Mouse (Mus musculus) thymus, adult 2 months (tissue): Measurements from ENCODE around the gene Slc22a1. TPM values are rescaled to one million over a fixed set of nuclear protein-coding genes. Genes with fewer than 3 reads are reported as not detected.

Source experiments
- DNase-seq: peaks from one replicate; pipeline ENCODE4 v3.0.0; 2021
- H3K27ac ChIP-seq: fragments of 200-500 bp; 2 replicates; pipeline ENCODE4 v1.5.1; 2012; ENCODE audit warnings: low read length, control low read depth; ENCODE audit not compliant: control insufficient read depth, insufficient read depth
- H3K27me3 ChIP-seq: fragments of 200-500 bp; 2 replicates; pipeline ENCODE4 v1.6.1; 2012; ENCODE audit warnings: mild to moderate bottlenecking, low read length, moderate library complexity, mixed read lengths; ENCODE audit not compliant: control insufficient read depth, insufficient read depth
- H3K36me3 ChIP-seq: fragments of 200-500 bp; 2 replicates; pipeline ENCODE4 v1.6.1; 2012; ENCODE audit warnings: mild to moderate bottlenecking, low read length, moderate library complexity; ENCODE audit not compliant: control insufficient read depth, insufficient read depth
- H3K4me1 ChIP-seq: fragments of 200-500 bp; replicated peaks from 2 replicates; pipeline ENCODE4 v1.6.1; 2012; ENCODE audit warnings: low read length; ENCODE audit not compliant: control insufficient read depth, insufficient read depth
- H3K4me3 ChIP-seq: fragments of 200-500 bp; 2 replicates; pipeline ENCODE4 v1.5.1; 2012; ENCODE audit warnings: mild to moderate bottlenecking, low read length, control low read depth, moderate library complexity; ENCODE audit not compliant: control insufficient read depth, insufficient read depth
- CTCF ChIP-seq: fragments of 200-500 bp; IDR thresholded peaks from 2 replicates; pipeline ENCODE4 v1.5.1; 2012; ENCODE audit warnings: mild to moderate bottlenecking, control low read depth, low read length, moderate library complexity, borderline replicate concordance; ENCODE audit not compliant: control insufficient read depth, poor library complexity, insufficient read depth; ENCODE audit errors: extremely low read depth
- POLR2A ChIP-seq: fragments of 200-500 bp; IDR thresholded peaks from 2 replicates; pipeline ENCODE4 v1.6.1; 2012; ENCODE audit warnings: mild to moderate bottlenecking, low read length, control low read depth, moderate library complexity; ENCODE audit not compliant: control insufficient read depth, poor library complexity, insufficient read depth; ENCODE audit errors: extremely low read depth
- WGBS: fragments of 180-500 bp; shearing (Covaris S2); methylation state at CpG from one replicate; pipeline ENCODE4 v1.1.7; 2018; 5-methylcytosine and 5-hydroxymethylcytosine counted together
- polyA plus RNA-seq: library from polyadenylated mRNA; depleted of rRNA; stranded (reverse); fragments of >200 nt; gene quantifications from 2 replicates; pipeline ENCODE4 v1.2.3, GENCODE M21; 2012; rRNA removed

Slc22a1 gene
- polyA plus RNA-seq: 0.80 and 1.1 TPM in 2 replicates

DNA sequence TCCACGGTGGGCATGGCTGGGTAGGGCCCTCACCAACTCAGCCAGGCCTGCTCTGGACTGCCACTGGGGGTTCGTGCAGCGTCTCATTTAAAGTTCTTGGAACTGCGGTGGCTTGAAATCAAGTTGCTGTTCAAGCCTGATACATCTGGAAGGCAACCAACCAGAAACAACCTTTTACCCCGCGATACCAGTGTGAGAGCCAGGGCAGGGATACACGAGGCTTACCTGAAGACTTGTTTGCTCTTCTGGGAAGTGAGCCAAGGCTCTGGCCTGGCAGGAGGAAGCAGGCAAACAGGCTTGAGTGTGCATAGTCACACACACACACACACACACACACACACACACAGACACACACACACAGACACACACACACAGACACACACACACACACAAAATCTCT lies at the start of gene Slc22a1:
Slc22a1 (minus strand) TSS at position 184 of the 400 bp plus-strand sequence.
- Histone ChIP-seq H3K4me1 (peaks cover 6% of the 10 kb centered on the region), H3K27me3 (no peaks in the 10 kb centered on the region), H3K27ac (no peak within 1 kb of the TSS), H3K4me3 (no peak within 1 kb of the TSS), H3K36me3 (no peaks in the 10 kb centered on the region)
- TF ChIP-seq CTCF: no peak
- no peak for TF ChIP-seq POLR2A
- 84% methylated on average over 7 of the region's 7 CpGs for WGBS
- no peak for DNase-seq

GRCm38 (mm10) chr17:12724767-12725744 lies 49.4 kb upstream of the Slc22a1 start:
- TF ChIP-seq CTCF: no peak
- no peak for TF ChIP-seq POLR2A
- Histone ChIP-seq H3K4me3 (no peak overlapping the region), H3K27me3 (no peaks in the 10 kb centered on the region), H3K4me1 (no peaks in the 10 kb centered on the region; the same call in 1 of the 2 replicates), H3K36me3 (no peaks in the 10 kb centered on the region), H3K27ac (no peak overlapping the region)
- whole genome bisulfite sequencing: 78% methylated on average over 6 of the region's 6 CpGs
- DNase-seq: no peak

GRCm38 (mm10) chr17:12723986-12724766 lies 48.5 kb upstream of the Slc22a1 start:
- no peak for DNase-seq
- Histone ChIP-seq H3K4me1 (no peaks in the 10 kb centered on the region; the same call in 1 of the 2 replicates), H3K4me3 (no peak overlapping the region), H3K27ac (no peak overlapping the region), H3K27me3 (no peaks in the 10 kb centered on the region), H3K36me3 (no peaks in the 10 kb centered on the region)
- WGBS: 91% methylated on average over 5 of the region's 5 CpGs
- TF ChIP-seq POLR2A (no peak), CTCF (no peak)

GRCm38 (mm10) chr17:12722622-12723021 lies 47.0 kb upstream of the Slc22a1 start:
- Histone ChIP-seq H3K36me3 (no peaks in the 10 kb centered on the region), H3K4me3 (no peak overlapping the region), H3K27me3 (no peaks in the 10 kb centered on the region), H3K4me1 (no peaks in the 10 kb centered on the region; the same call in 1 of the 2 replicates), H3K27ac (no peak overlapping the region)
- 43% methylated on average over 8 of the region's 8 CpGs for WGBS
- TF ChIP-seq CTCF (no peak), POLR2A (no peak)
- no peak for DNase-seq

DNA sequence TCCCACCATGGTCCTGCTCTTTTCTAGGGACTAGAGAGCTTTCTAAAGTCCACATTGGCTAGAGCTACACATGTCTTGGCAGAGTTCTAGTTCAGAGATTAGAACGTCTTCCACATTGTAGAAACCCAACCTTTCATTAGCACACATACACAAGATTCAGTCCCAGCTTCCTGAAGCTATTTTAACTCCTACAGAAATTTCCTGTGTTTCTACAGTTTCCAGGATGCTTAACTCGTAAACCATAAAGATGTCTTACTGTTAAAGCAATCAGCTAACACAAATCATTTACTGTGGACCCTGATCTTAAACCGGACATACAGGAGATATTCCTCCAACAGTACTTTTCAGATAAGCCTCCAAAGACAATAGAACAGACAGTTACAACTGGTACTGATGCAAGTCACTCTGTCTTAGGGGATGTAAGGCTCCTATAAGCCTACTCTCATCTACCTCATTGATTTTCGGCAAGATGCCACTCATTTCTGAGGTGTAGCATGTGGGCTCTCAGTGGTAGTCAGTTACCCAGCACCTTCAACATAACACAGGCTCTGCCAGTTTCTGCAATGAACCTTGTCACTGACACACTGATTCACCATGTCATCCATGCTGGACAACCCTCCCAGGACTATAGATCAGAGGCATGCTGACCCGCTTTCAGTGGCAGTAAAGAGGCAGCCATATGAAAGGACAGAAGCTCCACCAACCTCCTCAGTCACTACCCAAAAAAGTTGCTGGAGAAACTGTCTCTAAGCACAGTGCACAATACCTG lies 45.7 kb upstream of the Slc22a1 start:
- no peak for DNase-seq
- 95% methylated on average over 5 of the region's 5 CpGs for WGBS
- H3K27me3 ChIP-seq: no peaks in the 10 kb centered on the region
- no peaks in the 10 kb centered on the region; the same call in 1 of the 2 replicates for H3K36me3 ChIP-seq
- H3K4me3 ChIP-seq: no peak overlapping the region
- TF ChIP-seq POLR2A (no peak), CTCF (no peak)
- no peak overlapping the region for H3K27ac ChIP-seq
- no peaks in the 10 kb centered on the region; the same call in 1 of the 2 replicates for H3K4me1 ChIP-seq
